Mouse (Mus musculus) neural tube, embryonic 10.5 days (tissue): ENCODE results near the gene Hacl1.
"Not testable (repeated sequence)": the region's sequence is repeated elsewhere in the genome, so short reads cannot be mapped to it uniquely, and the experiment has no call there.

ENCODE experiments used
- DNase-seq: peaks from one replicate; pipeline ENCODE4 v3.0.0-alpha.2; 2017; ENCODE audit warnings: low spot score; ENCODE audit errors: extremely low spot score

The Hacl1 gene

GRCm38 (mm10) chr14:31641506-31642155, 545 bp upstream of the Hacl1 start:
- no peak for DNase-seq

GRCm38 (mm10) chr14:31640346-31640889, 668 bp downstream of the Hacl1 start, which contains the start of gene Gm49387:
Gene Gm49387, minus strand, starts transcription at chr14:31640878.
- no peak for DNase-seq

- DNase-seq: no peak
Measured at GRCm38 (mm10) chr14:31630677-31631076, 10.4 kb downstream of the Hacl1 start.

GRCm38 (mm10) chr14:31622748-31623147, 18.3 kb downstream of the Hacl1 start:
- DNase-seq: no peak

DNA sequence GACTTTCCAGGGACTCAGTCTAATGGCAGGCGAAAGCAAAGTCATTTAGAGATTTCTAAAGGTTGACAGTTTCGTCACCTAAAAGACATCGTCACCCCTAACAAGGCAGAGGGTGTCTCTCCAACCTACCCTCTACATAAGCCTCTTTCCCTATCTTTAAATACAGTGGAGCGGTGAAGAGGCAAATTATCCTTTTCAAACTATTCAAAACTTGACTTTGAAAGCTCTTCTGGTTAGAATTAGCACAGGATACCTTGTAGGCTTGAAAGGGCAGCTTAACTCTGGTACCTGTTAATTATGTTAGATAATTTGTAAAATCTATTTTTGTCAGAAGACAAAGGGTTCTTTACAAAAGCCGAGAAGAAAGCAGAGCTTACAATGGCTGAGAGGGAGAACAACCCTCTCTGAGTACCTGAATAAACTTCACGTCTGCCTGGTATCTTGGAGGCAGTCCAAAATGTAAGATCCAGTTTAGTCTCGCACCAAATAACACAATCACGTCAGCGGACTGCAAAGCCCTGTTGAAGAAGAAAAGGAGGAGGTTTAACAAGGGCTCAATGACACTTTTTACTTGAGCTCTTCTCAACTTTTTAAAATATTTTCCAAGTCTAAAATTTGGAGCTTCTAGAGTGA, 20.4 kb downstream of the Hacl1 start:
- DNase-seq: no peak

DNA sequence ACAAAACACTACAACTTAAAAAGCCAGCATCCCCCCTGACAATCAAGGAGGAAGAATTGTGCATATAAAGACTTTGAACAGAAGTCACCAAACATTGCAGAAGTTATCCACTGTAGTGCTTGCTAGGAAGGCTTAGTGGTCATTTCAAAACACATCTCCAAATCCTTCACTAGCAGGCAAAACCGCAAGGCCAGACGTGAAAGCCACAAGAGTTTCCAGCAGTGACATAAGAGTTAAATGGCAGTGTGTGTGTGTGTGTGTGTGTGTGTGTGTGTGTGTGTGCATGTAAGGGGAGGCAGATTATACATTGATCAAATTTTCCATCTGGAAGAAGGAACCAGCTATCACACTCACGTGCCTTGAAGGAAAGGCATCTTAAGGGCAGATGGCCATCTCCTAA, 23.1 kb downstream of the Hacl1 start:
- DNase-seq: no peak

GRCm38 (mm10) chr14:31617204-31617603, 23.9 kb downstream of the Hacl1 start:
- DNase-seq: no peak

DNA sequence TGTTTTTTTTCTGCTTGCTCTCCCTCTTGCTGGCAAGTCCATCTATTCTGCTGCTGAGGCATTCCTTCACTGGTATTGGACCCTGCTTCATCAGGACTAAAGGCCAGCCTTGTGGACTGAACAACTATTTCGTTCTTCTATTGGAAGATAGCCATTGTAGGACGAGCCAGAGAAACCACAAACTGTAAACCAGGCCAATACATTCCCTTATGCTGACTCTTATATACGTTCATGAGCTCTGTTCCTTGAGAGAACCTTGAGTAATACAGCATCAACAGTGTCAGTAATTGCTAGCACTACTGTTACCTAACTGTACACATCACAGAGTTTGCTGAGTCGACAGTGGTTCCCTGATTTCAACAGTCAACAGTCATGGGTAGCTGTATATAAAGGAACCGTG, 27.4 kb downstream of the Hacl1 start:
- DNase-seq: no peak

GRCm38 (mm10) chr14:31611986-31612385, 29.1 kb downstream of the Hacl1 start:
- no peak for DNase-seq

DNA sequence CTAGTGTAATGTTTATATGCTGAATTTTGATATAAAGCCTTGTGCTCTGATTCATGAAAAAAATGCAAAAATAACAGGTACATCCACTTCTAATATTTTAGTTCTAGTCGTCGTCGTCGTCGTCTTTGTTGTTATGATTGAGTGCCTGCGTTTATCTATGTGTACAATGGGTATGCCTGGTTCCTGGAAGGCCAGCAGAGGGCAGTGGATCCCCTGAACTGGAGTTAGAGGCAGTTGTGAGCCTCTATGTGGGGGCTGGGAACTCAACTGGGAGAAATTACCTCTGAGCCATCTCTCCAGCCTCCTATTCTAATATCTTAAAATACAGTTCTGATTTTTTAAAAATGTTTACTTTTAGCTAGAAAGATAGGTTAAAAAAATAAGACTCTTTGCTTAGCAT, 35.6 kb downstream of the Hacl1 start:
- no peak for DNase-seq

GRCm38 (mm10) chr14:31604916-31605315, 36.2 kb downstream of the Hacl1 start:
- DNase-seq: no peak

DNA sequence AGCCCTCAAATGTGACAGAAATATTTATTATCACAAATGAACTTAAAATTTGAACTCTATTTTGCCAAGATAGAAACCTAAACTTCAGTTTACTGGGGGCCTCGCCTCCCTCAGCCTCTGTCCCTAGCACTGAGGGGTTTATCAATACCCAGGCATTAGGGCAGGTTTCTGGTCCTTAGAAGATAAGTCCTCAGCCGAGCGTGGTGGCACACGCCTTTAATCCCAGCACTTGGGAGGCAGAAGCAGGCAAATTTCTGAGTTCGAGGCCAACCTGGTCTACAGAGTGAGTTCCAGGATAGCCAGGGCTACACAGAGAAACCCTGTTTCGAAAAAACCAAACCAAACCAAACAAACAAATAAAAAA, 38.5 kb downstream of the Hacl1 start:
- not testable (repeated sequence) for DNase-seq

DNA sequence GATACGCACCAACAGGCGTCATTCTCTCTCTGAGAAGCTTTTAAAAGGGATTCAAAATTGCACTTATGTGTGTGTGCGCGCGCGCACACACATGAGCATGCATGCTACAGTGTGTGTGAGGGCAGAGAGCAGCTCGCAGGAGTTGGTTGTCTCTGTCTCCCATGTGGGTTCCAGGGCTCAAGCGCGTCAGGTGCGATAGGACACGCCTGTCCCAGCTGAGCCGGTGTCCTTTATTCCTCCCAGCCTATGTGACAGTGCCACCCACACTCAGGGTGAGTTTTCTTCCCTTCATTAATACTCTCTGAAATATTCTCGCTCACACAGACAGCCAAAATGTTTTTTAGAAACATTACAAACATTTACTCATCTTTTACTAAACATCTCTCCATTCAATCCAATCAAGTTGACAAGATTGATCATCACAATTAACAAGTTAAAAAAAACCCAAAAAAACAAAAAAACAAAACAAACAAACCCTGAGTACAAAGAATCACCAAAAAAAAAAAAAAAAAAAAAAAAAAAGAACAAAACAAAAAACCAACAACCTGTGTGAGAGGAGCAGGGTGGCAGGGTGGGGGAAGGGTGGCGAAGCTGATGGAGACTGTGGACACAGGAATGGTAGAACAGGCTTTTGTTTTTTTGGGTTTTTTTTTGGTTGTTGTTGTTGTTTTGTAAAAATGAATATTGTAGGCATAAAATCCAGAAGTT, 39.0 kb downstream of the Hacl1 start:
- DNase-seq: no peak

GRCm38 (mm10) chr14:31597446-31597845, 43.6 kb downstream of the Hacl1 start:
- DNase-seq: no peak

DNA sequence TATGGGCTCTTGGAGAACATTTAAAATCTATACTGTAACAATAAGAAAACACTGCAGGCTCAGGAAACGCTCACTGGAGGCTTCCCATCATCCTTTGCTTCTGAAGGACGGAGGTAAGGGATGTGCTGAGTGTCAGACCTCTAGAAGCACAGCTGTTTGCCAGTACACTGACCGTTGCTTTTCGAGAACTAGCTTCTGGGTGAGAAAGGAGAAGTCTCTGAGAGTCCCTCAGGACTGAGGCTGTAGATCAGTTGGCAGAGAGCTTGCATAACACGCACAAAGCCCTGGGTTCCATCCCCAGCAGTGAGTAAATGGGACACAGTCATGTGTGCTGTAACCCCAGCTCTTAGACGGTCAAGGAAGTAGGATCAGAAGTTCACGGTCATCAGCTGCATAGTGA, 44.7 kb downstream of the Hacl1 start:
- DNase-seq: no peak

GRCm38 (mm10) chr14:31594693-31595092, 46.4 kb downstream of the Hacl1 start:
- DNase-seq: no peak

GRCm38 (mm10) chr14:31593036-31593435, 48.0 kb downstream of the Hacl1 start:
- DNase-seq: no peak

GRCm38 (mm10) chr14:31591243-31591642, 49.8 kb downstream of the Hacl1 start, which contains the start of gene Colq:
Gene Colq, minus strand, starts transcription at chr14:31591343.
- no peak for DNase-seq

GRCm38 (mm10) chr14:31586451-31586850, 54.6 kb downstream of the Hacl1 start:
- DNase-seq: no peak

GRCm38 (mm10) chr14:31583082-31583481, 58.0 kb downstream of the Hacl1 start:
- DNase-seq: no peak

GRCm38 (mm10) chr14:31577966-31578735, 62.9 kb downstream of the Hacl1 start:
- no peak for DNase-seq
